Comparison of ENCODE assay signal across 17 mouse cellular contexts in genomic region chr13:71271727-71272418, GRCm38 (mm10).
DNase-seq lines count a peak whose midpoint lies in the region; ATAC-seq lines count a peak whose summit lies in the region.
"Had no signal": no experiment of that assay in that cellular context is flagged by ENCODE, and none has a peak within 500 bp of the region (broad histone marks: within the 10 kb centered on the region; RNA-seq: fewer than 3 reads in every experiment).

No protein-coding gene starts in this region.

- ATAC-seq in hindbrain, embryonic 14.5 days (ENCODE audit: low FRiP score): no peak
- ATAC-seq in midbrain, embryonic 16.5 days: no peak
- ATAC-seq: hindbrain, postnatal 0 days had no signal

- no peaks in the 10 kb centered on the region for H3K4me1 ChIP-seq in hindbrain, embryonic 14.5 days (replicated peaks; ENCODE audit: control insufficient read depth, insufficient read depth, low read length)
- no peaks in the 10 kb centered on the region for H3K4me1 ChIP-seq in midbrain, embryonic 16.5 days (ENCODE audit: control insufficient read depth, insufficient read depth, low read length)
- H3K4me1 ChIP-seq: forebrain, embryonic 10.5 days; lung, embryonic 15.5 days; neural tube, embryonic 12.5 days had no signal

- peak; percentile 37 to 80 for DNase-seq in layer of hippocampus, adult 18-20 months (ENCODE audit: low spot score in 2 of 2)
- no peak for DNase-seq in layer of hippocampus, postnatal 10 days (ENCODE audit: low spot score in 2 of 2)
- DNase-seq in kidney, adult 9 months: peak; percentile 86
- DNase-seq in kidney, postnatal 36 days: peak; percentile 61 to 73
- DNase-seq in adrenal gland, postnatal 36 days: no peak
- DNase-seq in hindbrain, embryonic 14.5 days (ENCODE audit: low spot score): no peak
- DNase-seq: cerebellum, adult 11 months; gastrocnemius, postnatal 25 days; right cerebral cortex, adult 18-20 months; thymus, postnatal 14 days had no signal

- H3K27me3 ChIP-seq in hindbrain, embryonic 14.5 days (ENCODE audit: control insufficient read depth, insufficient read depth, low read length): no peaks in the 10 kb centered on the region
- no peaks in the 10 kb centered on the region for H3K27me3 ChIP-seq in midbrain, embryonic 16.5 days (ENCODE audit: control insufficient read depth, insufficient read depth, low read depth, low read length)
- H3K27me3 ChIP-seq: lung, embryonic 15.5 days; neural tube, embryonic 12.5 days had no signal

- H3K4me2 ChIP-seq in hindbrain, embryonic 14.5 days (replicated peaks): no peak overlapping the region
- no peak overlapping the region for H3K4me2 ChIP-seq in midbrain, embryonic 16.5 days (ENCODE audit: low read length)
- H3K4me2 ChIP-seq: lung, embryonic 15.5 days; midbrain, embryonic 11.5 days; neural tube, embryonic 12.5 days had no signal

- no peak overlapping the region for H3K9ac ChIP-seq in hindbrain, embryonic 14.5 days
- H3K9ac ChIP-seq in midbrain, embryonic 16.5 days (ENCODE audit: low read depth, low read length): no peak overlapping the region
- H3K9ac ChIP-seq: liver, embryonic 14.5 days; lung, embryonic 15.5 days; neural tube, embryonic 12.5 days had no signal

- H3K4me3 ChIP-seq in hindbrain, embryonic 14.5 days (replicated peaks; ENCODE audit: low read length): no peak overlapping the region
- no peak overlapping the region for H3K4me3 ChIP-seq in midbrain, embryonic 16.5 days (ENCODE audit: low read depth, low read length)
- H3K4me3 ChIP-seq: forebrain, embryonic 10.5 days; lung, embryonic 15.5 days; neural tube, embryonic 12.5 days had no signal

- no peaks in the 10 kb centered on the region for H3K9me3 ChIP-seq in hindbrain, embryonic 14.5 days (ENCODE audit: control insufficient read depth, low read length)
- H3K9me3 ChIP-seq in midbrain, embryonic 16.5 days (replicated peaks; ENCODE audit: control insufficient read depth, low read length, poor library complexity, severe bottlenecking): no peaks in the 10 kb centered on the region
- H3K9me3 ChIP-seq: forebrain, embryonic 10.5 days; lung, embryonic 15.5 days; neural tube, embryonic 12.5 days had no signal

- no peaks in the 10 kb centered on the region for H3K36me3 ChIP-seq in hindbrain, embryonic 14.5 days (replicated peaks; ENCODE audit: control insufficient read depth, insufficient read depth)
- no peaks in the 10 kb centered on the region for H3K36me3 ChIP-seq in midbrain, embryonic 16.5 days (ENCODE audit: control insufficient read depth, insufficient read depth, low read length)
- H3K36me3 ChIP-seq: forebrain, embryonic 10.5 days; lung, embryonic 15.5 days; neural tube, embryonic 12.5 days had no signal

- H3K27ac ChIP-seq in hindbrain, embryonic 14.5 days: no peak overlapping the region
- no peak overlapping the region for H3K27ac ChIP-seq in midbrain, embryonic 16.5 days (ENCODE audit: low read length)
- H3K27ac ChIP-seq: forebrain, embryonic 10.5 days; hindbrain, postnatal 0 days; liver, embryonic 14.5 days; lung, embryonic 15.5 days; neural tube, embryonic 12.5 days had no signal

- 75% methylated on average over 6 of the region's 6 CpGs for WGBS in hindbrain, embryonic 14.5 days
- 80% methylated on average over 6 of the region's 6 CpGs for WGBS in midbrain, embryonic 16.5 days

Comparison
In these comparisons a context has a peak if more than half of its experiments do, and no peak if none do; other contexts are left out.
1. DNase-seq: peak in layer of hippocampus, adult 18-20 months (2 of 2), kidney, adult 9 months (single experiment) and kidney, postnatal 36 days (2 of 2); none in layer of hippocampus, postnatal 10 days (0 of 2), adrenal gland, postnatal 36 days (0 of 2) and hindbrain, embryonic 14.5 days (single experiment).